Mouse (Mus musculus) stomach, embryonic 16.5 days (tissue): ENCODE measurements around the gene Rapgef4. TPM values are rescaled to one million over a fixed set of nuclear protein-coding genes. Genes with fewer than 3 reads are reported as not detected.
"Not testable (repeated sequence)": the region's sequence is repeated elsewhere in the genome, so short reads cannot be mapped to it uniquely, and the experiment has no call there.

Source experiments
- ATAC-seq: fragments of 200-750 bp; cut with Nextera tagmentation; 2 replicates; pipeline ENCODE4 v1.8.0; 2017; ENCODE audit warnings: moderate number of reproducible peaks, moderate TSS enrichment; ENCODE audit not compliant: insufficient read depth, low FRiP score
- H3K27ac ChIP-seq: fragments of 300-500 bp; sonication (generic); 2 replicates; pipeline ENCODE4 v1.5.1; 2014; ENCODE audit warnings: low read length
- H3K27me3 ChIP-seq: fragments of 300-500 bp; sonication (generic); 2 replicates; pipeline ENCODE4 v1.6.1; 2014; ENCODE audit warnings: low read length, control low read depth, mixed read lengths; ENCODE audit not compliant: control insufficient read depth, insufficient read depth
- H3K36me3 ChIP-seq: fragments of 300-500 bp; sonication (generic); 2 replicates; pipeline ENCODE4 v1.6.1; 2014; ENCODE audit warnings: low read length; ENCODE audit not compliant: control insufficient read depth, insufficient read depth
- H3K4me1 ChIP-seq: fragments of 300-500 bp; sonication (generic); 2 replicates; pipeline ENCODE4 v1.6.1; 2014; ENCODE audit warnings: low read length, control low read depth, mixed read lengths; ENCODE audit not compliant: control insufficient read depth, insufficient read depth
- H3K4me2 ChIP-seq: fragments of 300-500 bp; sonication (generic); 2 replicates; pipeline ENCODE4 v1.6.1; 2014; ENCODE audit warnings: low read depth, low read length, mixed read lengths
- H3K4me3 ChIP-seq: fragments of 300-500 bp; sonication (generic); replicated peaks from 2 replicates; pipeline ENCODE4 v1.5.1; 2014; ENCODE audit warnings: mild to moderate bottlenecking, low read length
- H3K9ac ChIP-seq: fragments of 300-500 bp; sonication (generic); 2 replicates; pipeline ENCODE4 v1.6.1; 2014; ENCODE audit warnings: low read length
- H3K9me3 ChIP-seq: fragments of 300-500 bp; sonication (generic); replicated peaks from 2 replicates; pipeline ENCODE4 v1.6.1; 2016; ENCODE audit warnings: low read length, control low read depth; ENCODE audit not compliant: control insufficient read depth
- WGBS: fragments of 180-500 bp; shearing (Covaris S2); extraction: QIAGEN DNeasy Blood & Tissue Kit; methylation state at CpG from one replicate; pipeline ENCODE4 v1.1.7; 2014; 5-methylcytosine and 5-hydroxymethylcytosine counted together
- polyA plus RNA-seq: library from polyadenylated mRNA; unstranded; fragments of >200 nt; fragmentation: Nextera tagmentation; extraction: Ambion mirVana; gene quantifications from 2 replicates; pipeline ENCODE4 v1.2.1, GENCODE M21; 2015

The Rapgef4 gene
- polyA plus RNA-seq, 1 experiment from 2014 or later, result 5.6 TPM

GRCm38 (mm10) chr2:72070086-72070485, 89.0 kb downstream of the Rapgef4 start:
- no peaks in the 10 kb centered on the region for H3K36me3 ChIP-seq
- H3K4me2 ChIP-seq, result no peak overlapping the region
- ATAC-seq, result no peak
- H3K9me3 ChIP-seq, result no peaks in the 10 kb centered on the region
- H3K27me3 ChIP-seq, result no peaks in the 10 kb centered on the region
- peak overlapping the region; percentile 47; the same call in 1 of the 2 replicates for H3K27ac ChIP-seq
- WGBS, result 40% methylated on average over 8 of the region's 8 CpGs
- no peak overlapping the region for H3K9ac ChIP-seq
- no peaks in the 10 kb centered on the region for H3K4me1 ChIP-seq
- H3K4me3 ChIP-seq, result no peak overlapping the region

- H3K36me3 ChIP-seq, H3K9ac ChIP-seq, H3K4me3 ChIP-seq, H3K4me2 ChIP-seq, H3K27me3 ChIP-seq, ATAC-seq, H3K27ac ChIP-seq, H3K4me1 ChIP-seq, H3K9me3 ChIP-seq: not testable (repeated sequence)
- 55% methylated on average over 1 of the region's 1 CpGs for WGBS
Observed at GRCm38 (mm10) chr2:72073121-72073520, 92.1 kb downstream of the Rapgef4 start.

- H3K9ac ChIP-seq, result no peak overlapping the region
- no peaks in the 10 kb centered on the region for H3K4me1 ChIP-seq
- no peaks in the 10 kb centered on the region for H3K27me3 ChIP-seq
- 73% methylated on average over 10 of the region's 10 CpGs for WGBS
- no peaks in the 10 kb centered on the region for H3K9me3 ChIP-seq
- ATAC-seq, result no peak
- no peaks in the 10 kb centered on the region for H3K36me3 ChIP-seq
- H3K4me2 ChIP-seq, result no peak overlapping the region
- no peak overlapping the region for H3K4me3 ChIP-seq
- no peak overlapping the region for H3K27ac ChIP-seq
Observed at GRCm38 (mm10) chr2:72074999-72075561, 94.0 kb downstream of the Rapgef4 start.

GRCm38 (mm10) chr2:72077490-72078139, 96.6 kb downstream of the Rapgef4 start:
- H3K36me3 ChIP-seq, result no peaks in the 10 kb centered on the region

GRCm38 (mm10) chr2:72078140-72078521, 97.1 kb downstream of the Rapgef4 start:
- 75% methylated on average over 6 of the region's 6 CpGs for WGBS
- Histone ChIP-seq H3K9me3 (no peaks in the 10 kb centered on the region), H3K4me3 (no peak overlapping the region), H3K36me3 (no peaks in the 10 kb centered on the region), H3K27me3 (no peaks in the 10 kb centered on the region), H3K9ac (no peak overlapping the region), H3K27ac (no peak overlapping the region), H3K4me1 (no peaks in the 10 kb centered on the region), H3K4me2 (no peak overlapping the region)
- no peak for ATAC-seq

More at GRCm38 (mm10) chr2:72077490-72078139, 96.6 kb downstream of the Rapgef4 start:
- H3K9ac ChIP-seq, result no peak overlapping the region
- H3K4me1 ChIP-seq, result no peaks in the 10 kb centered on the region
- no peak overlapping the region for H3K27ac ChIP-seq
- H3K9me3 ChIP-seq, result no peaks in the 10 kb centered on the region
- no peaks in the 10 kb centered on the region for H3K27me3 ChIP-seq
- no peak overlapping the region for H3K4me2 ChIP-seq
- no peak overlapping the region for H3K4me3 ChIP-seq
- ATAC-seq, result no peak
- WGBS, result 64% methylated on average over 3 of the region's 3 CpGs

GRCm38 (mm10) chr2:72079110-72079509, 98.1 kb downstream of the Rapgef4 start:
- Histone ChIP-seq H3K9me3 (no peaks in the 10 kb centered on the region), H3K4me1 (no peaks in the 10 kb centered on the region), H3K4me3 (no peak overlapping the region), H3K27ac (no peak overlapping the region), H3K9ac (no peak overlapping the region), H3K4me2 (no peak overlapping the region), H3K27me3 (no peaks in the 10 kb centered on the region), H3K36me3 (no peaks in the 10 kb centered on the region)
- 77% methylated on average over 8 of the region's 8 CpGs for whole genome bisulfite sequencing
- ATAC-seq, result no peak

GRCm38 (mm10) chr2:72082846-72083245, 101.8 kb downstream of the Rapgef4 start:
- WGBS, result 86% methylated on average over 4 of the region's 4 CpGs
- H3K36me3 ChIP-seq, result no peaks in the 10 kb centered on the region
- H3K4me1 ChIP-seq, result no peaks in the 10 kb centered on the region
- no peaks in the 10 kb centered on the region for H3K9me3 ChIP-seq
- H3K4me2 ChIP-seq, result no peak overlapping the region
- no peak overlapping the region for H3K27ac ChIP-seq
- ATAC-seq, result no peak
- no peaks in the 10 kb centered on the region for H3K27me3 ChIP-seq
- H3K9ac ChIP-seq, result no peak overlapping the region
- no peak overlapping the region for H3K4me3 ChIP-seq

- H3K4me3 ChIP-seq, result no peak overlapping the region
- no peak overlapping the region for H3K27ac ChIP-seq
- ATAC-seq, result no peak
Observed at GRCm38 (mm10) chr2:72088886-72089285, 107.8 kb downstream of the Rapgef4 start.

GRCm38 (mm10) chr2:72090061-72090460, 109.0 kb downstream of the Rapgef4 start:
- Histone ChIP-seq H3K4me1 (peaks cover 8% of the 10 kb centered on the region), H3K9me3 (no peaks in the 10 kb centered on the region), H3K4me2 (no peak overlapping the region), H3K36me3 (no peaks in the 10 kb centered on the region), H3K4me3 (no peak overlapping the region), H3K27ac (no peak overlapping the region), H3K27me3 (no peaks in the 10 kb centered on the region), H3K9ac (no peak overlapping the region)
- ATAC-seq, result no peak
- 78% methylated on average over 2 of the region's 2 CpGs for WGBS

More at GRCm38 (mm10) chr2:72088886-72089285, 107.8 kb downstream of the Rapgef4 start:
- peaks cover 4% of the 10 kb centered on the region; the same call in 1 of the 2 replicates for H3K4me1 ChIP-seq
- no peaks in the 10 kb centered on the region for H3K36me3 ChIP-seq
- 91% methylated on average over 11 of the region's 11 CpGs for WGBS
- no peaks in the 10 kb centered on the region for H3K9me3 ChIP-seq
- no peaks in the 10 kb centered on the region for H3K27me3 ChIP-seq
- no peak overlapping the region for H3K4me2 ChIP-seq
- no peak overlapping the region for H3K9ac ChIP-seq
